Mouse (Mus musculus): Measurements from ENCODE around the gene Uqcrc2. TPM values are rescaled to one million over a fixed set of nuclear protein-coding genes. Genes with fewer than 3 reads are reported as not detected.

Gene Uqcrc2
- total RNA-seq (2022): 1,000 to 10,000 TPM; 1,123 to 1,294 (median 1,155) TPM

DNA sequence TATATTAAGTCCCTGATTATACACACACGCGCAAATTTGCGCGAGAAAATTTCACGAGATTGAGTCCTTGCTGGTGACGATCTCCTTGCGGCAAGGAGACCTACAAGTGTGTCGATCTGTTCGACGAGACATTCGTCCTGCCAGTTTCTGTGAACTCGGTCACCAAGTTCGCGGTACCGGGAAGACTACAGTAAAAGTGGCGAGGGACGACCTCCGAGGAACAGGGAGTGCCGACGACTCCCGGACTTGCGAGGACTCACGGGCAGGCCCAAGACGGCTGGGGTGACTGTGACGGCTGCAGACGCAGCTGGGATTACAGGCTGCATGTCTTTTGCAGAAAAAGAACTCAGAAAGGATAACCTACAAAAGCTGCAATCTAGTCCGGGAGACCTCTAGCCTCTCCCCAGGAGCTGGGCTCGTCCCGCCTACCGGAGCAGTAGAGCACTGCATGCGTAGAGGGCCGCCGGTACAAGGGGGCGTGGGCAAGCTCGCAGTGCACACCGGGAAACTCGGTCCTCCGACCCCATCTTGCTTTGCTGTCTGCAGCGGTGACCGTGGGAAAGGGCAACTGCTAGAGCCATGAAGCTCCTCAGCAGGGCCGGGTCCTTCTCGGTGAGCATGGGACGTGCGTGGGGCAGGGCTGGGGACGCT lies at the start of gene Uqcrc2:
Gene Uqcrc2 (plus strand): TSS at position 466 of the 651 bp plus-strand sequence.
- DNase-seq (ENCODE audit: low spot score): peak; percentile 84

DNA sequence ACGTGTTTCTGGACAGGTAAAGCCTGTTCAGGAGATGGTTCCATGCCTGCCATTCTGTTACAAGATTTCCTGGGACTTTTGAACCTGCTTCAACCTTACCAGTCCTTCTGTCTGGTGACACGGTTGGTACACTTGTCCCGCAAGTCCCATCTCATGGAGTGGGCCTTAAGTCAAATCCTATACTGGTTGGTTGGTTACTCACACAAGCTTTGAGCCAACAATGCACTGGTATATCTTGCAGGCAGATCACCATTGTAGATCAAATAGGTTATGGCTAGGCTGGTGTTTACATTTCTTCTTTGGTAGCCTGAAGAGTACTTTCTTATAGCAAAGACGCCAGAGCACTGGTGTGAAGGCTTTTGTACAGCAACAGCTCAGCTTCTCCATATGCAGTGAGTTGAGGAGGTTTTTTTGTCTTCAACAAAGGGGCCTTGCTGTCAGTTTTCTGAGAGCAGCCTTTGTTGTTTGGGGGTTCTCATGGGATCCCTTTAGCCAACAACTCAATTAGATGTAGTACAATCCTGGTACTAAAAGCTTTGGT lies 37.7 kb upstream of the Uqcrc2 start:
- DNase-seq (ENCODE audit: low spot score): no peak

DNA sequence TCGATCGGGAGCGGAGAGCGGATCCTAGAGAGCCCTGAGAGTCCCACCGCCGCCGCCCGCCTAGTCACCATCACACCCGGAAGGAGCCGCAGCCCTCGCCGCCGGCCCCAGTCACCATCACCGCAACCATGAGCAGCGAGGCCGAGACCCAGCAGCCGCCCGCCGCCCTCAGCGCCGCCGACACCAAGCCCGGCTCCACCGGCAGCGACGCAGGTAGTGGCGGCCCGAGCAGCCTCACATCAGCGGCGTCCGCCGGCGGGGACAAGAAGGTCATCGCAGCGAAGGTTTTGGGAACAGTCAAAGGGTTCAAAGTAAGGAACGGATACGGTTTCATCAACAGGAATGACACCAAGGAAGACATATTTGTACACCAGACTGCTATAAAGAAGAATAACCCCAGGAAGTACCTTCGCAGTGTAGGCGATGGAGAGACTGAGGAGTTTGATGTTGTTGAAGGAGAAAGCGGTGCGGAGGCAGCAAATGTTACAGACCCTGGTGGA lies 37.2 kb upstream of the Uqcrc2 start:
- DNase-seq (ENCODE audit: low spot score): no peak

GRCm38 (mm10) chr7:120598355-120598754 lies 36.6 kb upstream of the Uqcrc2 start:
- no peak for DNase-seq (ENCODE audit: low spot score)

GRCm38 (mm10) chr7:120620075-120620771 lies 14.8 kb upstream of the Uqcrc2 start:
- DNase-seq (ENCODE audit: low spot score): no peak

- no peak for DNase-seq (ENCODE audit: low spot score)
These were observed 14.1 kb upstream of the Uqcrc2 start for GRCm38 (mm10) chr7:120620841-120621240.

DNA sequence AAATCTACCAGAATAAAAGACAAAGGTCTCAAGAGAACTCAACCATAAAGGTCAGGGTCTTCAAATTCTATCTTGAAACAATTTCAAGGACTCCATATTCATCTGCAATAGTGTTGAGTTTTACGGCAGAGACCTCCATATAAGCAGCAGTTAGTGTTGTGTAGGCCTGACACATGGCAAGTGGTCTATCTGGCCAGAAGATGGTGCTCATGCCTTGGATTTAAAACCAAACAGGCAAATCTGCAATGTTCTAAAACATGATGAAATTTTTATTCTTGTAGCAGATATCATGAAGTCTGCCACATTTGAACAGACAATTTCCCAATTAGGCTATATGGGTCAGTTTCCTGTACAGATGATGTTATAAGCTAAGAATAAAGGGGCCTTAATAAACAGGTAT lies 2.5 kb upstream of the Uqcrc2 start:
- peak; percentile 14 for DNase-seq (ENCODE audit: low spot score)

GRCm38 (mm10) chr7:120634301-120634700 lies 675 bp upstream of the Uqcrc2 start:
- DNase-seq (ENCODE audit: low spot score): no peak

DNA sequence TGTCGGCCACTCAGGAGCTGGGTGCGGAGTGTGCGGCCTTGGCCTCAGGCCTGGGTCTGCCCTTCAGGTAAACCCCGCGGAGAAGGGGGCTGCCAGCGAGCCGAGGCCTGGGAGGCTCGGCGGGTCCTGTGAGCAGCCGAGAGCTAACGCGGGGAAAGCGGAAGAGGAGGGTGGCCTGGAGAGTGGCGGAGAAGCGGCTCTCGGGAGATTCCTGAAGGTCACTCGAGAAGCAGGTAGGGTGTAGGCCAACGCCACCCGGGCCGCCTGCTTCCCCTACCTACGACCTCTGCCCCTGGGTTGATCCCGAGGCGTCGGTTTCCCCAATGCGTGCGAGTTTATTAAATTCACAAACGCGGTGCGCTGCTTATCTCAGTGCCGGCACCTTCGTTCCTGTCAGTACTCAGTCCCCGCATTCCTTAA lies 396 bp downstream of the Uqcrc2 start:
- no peak for DNase-seq (ENCODE audit: low spot score)

- DNase-seq (ENCODE audit: low spot score): no peak
These were observed 845 bp downstream of the Uqcrc2 start for GRCm38 (mm10) chr7:120635821-120636220.

GRCm38 (mm10) chr7:120643217-120643616 lies 8.2 kb downstream of the Uqcrc2 start:
- no peak for DNase-seq (ENCODE audit: low spot score)

DNA sequence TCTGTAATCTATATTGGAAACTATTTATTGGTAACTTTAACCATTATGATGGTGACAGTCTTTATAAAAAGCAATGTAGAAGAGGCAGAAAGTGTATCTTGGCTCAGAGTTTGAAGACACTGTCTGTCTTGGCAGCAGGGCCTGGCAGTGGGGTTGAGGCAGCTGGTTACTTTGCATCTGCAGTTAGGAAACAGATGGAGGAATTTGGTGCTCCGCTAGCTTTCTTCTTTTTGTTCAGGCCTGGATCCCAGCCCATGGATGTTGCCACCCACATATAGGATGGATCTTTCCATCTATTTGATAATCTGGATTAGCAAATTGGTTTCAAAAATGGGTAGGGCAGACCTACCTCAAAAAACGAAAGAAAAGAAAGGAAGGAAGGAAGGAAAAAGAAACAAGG lies 12.9 kb downstream of the Uqcrc2 start:
- no peak for DNase-seq (ENCODE audit: low spot score)

GRCm38 (mm10) chr7:120662079-120662478 lies 27.1 kb downstream of the Uqcrc2 start:
- DNase-seq (ENCODE audit: low spot score): no peak

GRCm38 (mm10) chr7:120670153-120670875 lies 35.3 kb downstream of the Uqcrc2 start, which contains the start of gene Pdzd9:
Gene Pdzd9, minus strand, starts transcription at chr7:120670343.
- peak; percentile 68 for DNase-seq (ENCODE audit: low spot score)

DNA sequence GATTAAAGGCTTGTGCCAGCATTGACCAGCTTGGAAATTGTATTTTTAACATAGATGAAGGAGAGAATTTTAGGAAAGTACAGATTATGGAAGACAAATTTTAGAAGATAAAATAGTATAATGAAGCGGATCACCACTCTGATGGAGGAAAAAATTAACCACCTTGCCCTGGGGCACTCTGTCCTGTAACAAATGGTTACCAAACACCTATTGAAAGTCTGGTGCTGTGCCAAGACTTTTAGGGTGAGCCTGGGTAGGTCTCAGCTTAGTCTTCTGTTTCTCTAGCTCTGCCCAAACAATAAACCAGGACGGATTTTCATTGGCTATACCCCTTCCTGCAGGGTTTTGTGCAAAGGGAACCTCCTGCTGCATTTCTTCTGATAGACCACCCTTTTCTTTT lies 36.3 kb downstream of the Uqcrc2 start:
- no peak for DNase-seq (ENCODE audit: low spot score)

DNA sequence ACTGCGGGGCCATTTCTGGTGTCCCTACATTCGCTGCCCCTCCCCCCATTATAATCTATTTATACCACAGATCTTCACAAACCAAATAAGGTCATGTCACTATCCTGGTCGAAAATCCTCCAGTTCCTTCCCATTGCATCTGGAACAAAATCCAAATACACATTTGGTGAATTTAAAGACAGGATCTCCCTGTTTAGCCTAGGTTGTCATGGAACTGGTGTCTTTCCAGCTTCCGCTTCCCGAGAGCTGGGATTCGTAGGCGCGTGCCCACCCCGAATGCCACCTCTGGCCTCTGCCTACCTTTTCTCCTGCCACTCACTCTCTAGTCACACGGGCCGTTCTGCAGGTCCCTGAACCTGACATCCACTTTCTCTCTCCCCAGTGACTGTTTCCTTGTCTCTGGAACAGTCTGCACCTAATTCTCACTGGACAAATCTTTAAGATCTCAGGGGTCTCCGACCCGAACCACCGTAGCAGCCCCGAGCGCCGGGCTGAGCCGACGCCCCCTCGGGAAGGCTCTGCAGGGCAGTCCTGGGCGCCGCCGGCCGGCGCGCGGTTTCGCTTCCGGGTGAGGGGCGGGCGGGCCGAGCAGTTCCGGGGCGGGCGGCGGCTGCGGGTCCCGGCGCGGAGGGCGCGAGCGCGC lies 42.1 kb downstream of the Uqcrc2 start, which contains the start of gene Mosmo:
Gene Mosmo (plus strand): TSS at position 618 of the 643 bp plus-strand sequence.
- DNase-seq (ENCODE audit: low spot score): peak; percentile 38

GRCm38 (mm10) chr7:120677764-120678531 lies 43.0 kb downstream of the Uqcrc2 start:
- DNase-seq (ENCODE audit: low spot score): no peak

DNA sequence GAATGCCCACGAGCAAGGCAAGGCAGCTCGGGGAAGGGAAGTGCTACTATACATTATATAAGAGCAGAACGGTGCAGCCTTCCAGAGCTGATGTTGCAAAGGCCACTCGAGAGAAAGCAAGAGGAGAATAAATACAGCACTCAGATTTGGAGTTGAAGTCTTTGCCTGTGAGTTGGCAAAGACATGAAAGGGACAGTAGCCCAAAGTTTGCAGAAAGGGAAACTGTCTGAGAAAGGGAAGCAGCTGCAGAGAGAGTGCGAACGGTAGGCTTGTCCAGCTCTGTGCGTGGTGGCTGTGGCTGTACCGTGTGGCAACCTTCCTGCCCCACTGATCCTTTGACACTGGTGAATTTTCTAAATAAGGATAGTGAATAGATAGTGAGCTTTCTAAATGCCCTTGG lies 44.0 kb downstream of the Uqcrc2 start:
- no peak for DNase-seq (ENCODE audit: low spot score)

DNA sequence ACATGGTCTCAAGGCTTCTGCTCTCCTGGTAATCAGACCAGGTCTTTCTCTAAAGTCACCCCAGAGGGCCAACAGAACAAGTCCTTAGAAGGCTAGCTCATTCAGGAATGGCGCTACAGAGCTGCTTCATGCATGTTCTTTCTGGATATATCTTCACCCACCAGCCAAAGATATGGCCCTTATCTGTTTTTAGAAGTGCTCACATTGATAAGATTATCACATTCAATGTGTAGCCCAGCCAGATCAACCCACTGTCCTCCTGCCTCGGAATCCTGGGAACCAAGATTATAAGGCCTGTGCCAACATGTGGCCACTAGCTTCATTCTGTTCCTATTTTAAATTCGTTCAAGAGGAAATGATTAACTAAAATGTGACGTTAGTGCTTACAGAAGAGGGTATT lies 47.0 kb downstream of the Uqcrc2 start:
- DNase-seq (ENCODE audit: low spot score): no peak

DNA sequence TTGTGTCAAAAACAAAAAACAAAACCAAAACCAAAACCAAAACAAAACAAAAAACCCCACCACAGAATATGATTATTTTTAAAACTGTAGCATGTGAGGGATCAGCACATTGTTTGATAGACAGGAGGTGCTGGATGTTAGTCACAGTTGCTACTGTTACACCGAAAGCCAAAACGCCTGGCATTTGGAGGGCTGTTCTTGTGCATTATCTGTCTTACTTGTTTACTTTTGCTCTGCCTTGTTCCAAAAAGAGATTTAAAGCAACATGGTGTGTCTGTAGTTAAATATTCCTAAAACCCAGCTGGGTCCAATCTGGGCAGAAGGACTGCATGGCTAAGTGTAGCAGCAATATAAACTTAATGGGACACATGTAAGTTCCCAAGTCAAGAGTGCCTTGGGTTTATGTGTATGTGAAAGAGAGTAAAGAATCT lies 49.8 kb downstream of the Uqcrc2 start:
- DNase-seq (ENCODE audit: low spot score): no peak

DNA sequence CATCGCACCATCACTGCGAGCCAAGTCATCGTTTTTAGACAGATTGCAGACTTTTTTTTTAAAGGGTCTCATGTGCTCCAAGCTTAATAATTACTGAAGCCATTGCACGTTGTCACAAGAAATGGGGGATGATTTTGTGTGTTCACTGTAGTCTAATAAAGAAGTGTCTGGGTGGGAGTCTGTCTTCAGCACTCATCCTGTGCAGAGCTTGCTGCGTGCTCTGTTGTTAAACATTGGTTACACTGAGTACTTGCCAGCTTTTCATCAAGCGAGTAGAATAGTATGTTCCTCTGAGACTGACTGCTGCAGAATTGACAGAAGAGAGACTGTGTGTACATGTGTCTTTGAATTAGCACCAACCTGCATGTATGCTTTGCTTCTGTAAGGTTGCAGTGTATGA lies 50.3 kb downstream of the Uqcrc2 start:
- DNase-seq (ENCODE audit: low spot score): no peak
